Mouse (Mus musculus) spleen, adult 2 months (tissue): ENCODE data around the gene Eif2b3. TPM values are rescaled to one million over a fixed set of nuclear protein-coding genes. Genes with fewer than 3 reads are reported as not detected.
A peak's percentile ranks its signal among the peaks of the same experiment; 100 is the strongest.

Experiments used
- DNase-seq, 2 experiments: peaks; one replicate each; pipeline versions ENCODE4 v3.0.0 to v3.0.0-alpha.2; 2012 to 2021; ENCODE audit warnings: low spot score in 2 of 2, low read depth in 1 of 2
- H3K27ac ChIP-seq: fragments of 200-500 bp; 2 replicates; pipeline ENCODE4 v1.5.1; 2012; ENCODE audit warnings: low read length, inconsistent platforms; ENCODE audit not compliant: insufficient read depth
- H3K27me3 ChIP-seq: fragments of 200-500 bp; 2 replicates; pipeline ENCODE4 v1.6.1; 2012; ENCODE audit warnings: mild to moderate bottlenecking, moderate library complexity, low read length, inconsistent platforms; ENCODE audit not compliant: control insufficient read depth, insufficient read depth
- H3K36me3 ChIP-seq: fragments of 200-500 bp; 2 replicates; pipeline ENCODE4 v1.6.1; 2012; ENCODE audit warnings: mild to moderate bottlenecking, low read length, inconsistent platforms; ENCODE audit not compliant: control insufficient read depth, insufficient read depth
- H3K4me1 ChIP-seq: fragments of 200-500 bp; 2 replicates; pipeline ENCODE4 v1.6.1; 2011; ENCODE audit warnings: inconsistent platforms; ENCODE audit not compliant: control insufficient read depth, insufficient read depth, insufficient read length
- H3K4me3 ChIP-seq: fragments of 200-500 bp; 2 replicates; pipeline ENCODE4 v1.5.1; 2011; ENCODE audit warnings: mild to moderate bottlenecking, inconsistent platforms; ENCODE audit not compliant: insufficient read depth, insufficient read length; ENCODE audit errors: extremely low read depth
- CTCF ChIP-seq: fragments of 200-500 bp; IDR thresholded peaks from 2 replicates; pipeline ENCODE4 v1.5.1; 2011; ENCODE audit warnings: mild to moderate bottlenecking, inconsistent platforms; ENCODE audit not compliant: insufficient read depth, insufficient read length, insufficient replicate concordance; ENCODE audit errors: extremely low read depth
- POLR2A ChIP-seq: fragments of 200-500 bp; IDR thresholded peaks from 2 replicates; pipeline ENCODE4 v1.6.1; 2011; ENCODE audit warnings: low read depth, low read length, inconsistent platforms
- WGBS: fragments of 180-500 bp; shearing (Covaris S2); methylation state at CpG from one replicate; pipeline ENCODE4 v1.1.7; 2018; 5-methylcytosine and 5-hydroxymethylcytosine counted together
- polyA plus RNA-seq: library from polyadenylated mRNA; depleted of rRNA; stranded (reverse); fragments of >200 nt; gene quantifications from 2 replicates; pipeline ENCODE4 v1.2.3, GENCODE M21; 2012; rRNA removed

Gene Eif2b3
- polyA plus RNA-seq, 1 experiment: 3.6 TPM

DNA sequence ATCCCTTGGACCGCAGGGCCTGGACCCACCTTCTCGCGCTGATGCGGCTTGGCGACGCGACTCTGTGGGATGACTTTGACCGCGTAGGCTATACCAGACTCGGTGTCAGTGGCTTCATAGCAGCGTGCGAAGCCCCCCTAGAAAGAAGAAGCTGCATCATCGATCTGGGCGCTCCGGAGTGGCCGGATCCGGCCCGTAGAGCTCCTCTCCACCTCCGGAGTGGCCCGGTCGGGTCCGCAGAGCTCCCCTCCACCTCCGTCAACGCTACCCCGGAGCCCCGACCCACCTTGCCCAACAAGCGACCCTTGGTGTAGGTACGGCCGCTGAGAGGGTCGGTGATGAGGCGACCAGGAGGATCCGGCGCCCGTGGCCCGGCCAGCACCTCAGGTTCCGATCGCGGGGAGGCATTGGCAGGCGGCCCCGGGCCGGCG, 114.2 kb downstream of the Eif2b3 start:
- under 1% methylated on average over 42 of the region's 42 CpGs for WGBS
- Histone ChIP-seq H3K27ac (peak overlapping the region; percentile 39; the same call in 1 of the 2 replicates), H3K4me1 (peaks cover 9% of the 10 kb centered on the region; the same call in 1 of the 2 replicates), H3K27me3 (no peaks in the 10 kb centered on the region), H3K4me3 (peak overlapping the region; percentile 66), H3K36me3 (peaks cover 7% of the 10 kb centered on the region; the same call in 1 of the 2 replicates)
- TF ChIP-seq POLR2A (no peak), CTCF (no peak)
- no peak for DNase-seq

DNA sequence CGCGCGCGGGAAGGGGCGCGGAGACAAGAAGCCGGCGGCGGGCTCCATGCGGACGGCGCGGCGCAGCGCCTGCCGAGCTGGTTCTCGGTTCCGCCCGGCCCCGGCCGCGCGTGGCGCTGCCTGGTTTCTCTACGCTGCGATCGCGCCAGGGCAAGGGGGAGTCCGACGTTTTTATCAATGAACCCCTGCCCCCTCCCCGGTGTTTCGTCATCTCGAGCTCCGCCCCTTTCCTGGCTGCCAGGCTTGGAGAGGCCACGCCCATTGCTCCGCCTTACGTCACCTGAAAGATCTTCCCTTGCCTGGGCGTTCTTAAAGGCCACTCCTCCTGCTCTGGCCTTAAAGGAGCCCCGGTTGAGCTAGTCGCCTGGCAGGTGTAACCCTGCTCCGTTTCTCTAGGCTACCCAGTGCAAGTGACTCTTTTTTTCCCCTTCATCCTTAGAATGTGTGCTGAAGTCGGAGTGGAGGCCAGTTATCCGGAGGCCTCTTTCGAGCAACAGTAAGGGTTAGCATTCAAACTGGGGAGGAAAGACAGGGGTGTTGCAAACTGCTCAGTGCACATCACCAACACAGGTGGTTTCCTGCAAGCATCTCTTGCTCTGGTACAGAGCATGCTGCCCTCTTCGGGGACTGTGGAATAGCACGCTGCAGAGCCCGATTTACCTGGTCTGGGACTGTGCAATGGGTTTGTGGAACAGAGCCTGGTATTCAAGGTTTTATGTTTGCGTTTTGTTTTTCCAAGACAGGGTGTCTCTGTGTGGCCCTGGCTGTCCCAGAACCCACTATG, 114.8 kb downstream of the Eif2b3 start, which contains the start of gene Plk3:
Gene Plk3 (minus strand): TSS at position 147 of the 784 bp plus-strand sequence.
- Histone ChIP-seq H3K36me3 (peaks cover 4% of the 10 kb centered on the region; the same call in 1 of the 2 replicates), H3K27me3 (no peaks in the 10 kb centered on the region), H3K4me3 (peak within 1 kb of the TSS; percentile 66), H3K27ac (peak within 1 kb of the TSS; percentile 52), H3K4me1 (peaks cover 9% of the 10 kb centered on the region; the same call in 1 of the 2 replicates)
- WGBS: 3% methylated on average over 48 of the region's 48 CpGs
- TF ChIP-seq POLR2A (peak; percentile 79), CTCF (peak; percentile 18; the same call in 1 of the 2 replicates)
- peak; percentile 94 to 98 for DNase-seq

DNA sequence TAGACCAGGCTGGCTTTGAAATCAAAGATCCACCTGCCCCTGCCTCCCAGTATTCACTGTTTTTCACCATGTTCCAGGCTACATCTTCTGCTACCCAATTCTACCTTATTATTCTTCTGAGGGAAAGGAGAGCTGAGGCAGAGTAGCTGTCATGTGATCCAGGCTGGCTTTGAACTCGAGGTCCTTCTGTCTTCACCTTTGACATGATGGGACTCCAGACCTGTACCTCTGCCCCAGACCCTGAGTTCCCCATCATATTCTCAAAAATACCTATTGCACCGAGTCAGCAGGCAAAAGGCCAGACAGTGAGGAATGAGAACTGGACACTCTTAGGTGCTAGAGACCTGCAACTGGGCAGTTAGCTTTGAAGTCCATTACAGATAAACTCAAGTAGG, 115.4 kb downstream of the Eif2b3 start:
- Histone ChIP-seq H3K4me1 (peaks cover 9% of the 10 kb centered on the region; the same call in 1 of the 2 replicates), H3K36me3 (peaks cover 4% of the 10 kb centered on the region; the same call in 1 of the 2 replicates), H3K4me3 (no peak overlapping the region), H3K27me3 (no peaks in the 10 kb centered on the region), H3K27ac (no peak overlapping the region)
- DNase-seq: no peak
- 39% methylated on average over 2 of the region's 2 CpGs for WGBS
- TF ChIP-seq POLR2A (no peak), CTCF (no peak)

DNA sequence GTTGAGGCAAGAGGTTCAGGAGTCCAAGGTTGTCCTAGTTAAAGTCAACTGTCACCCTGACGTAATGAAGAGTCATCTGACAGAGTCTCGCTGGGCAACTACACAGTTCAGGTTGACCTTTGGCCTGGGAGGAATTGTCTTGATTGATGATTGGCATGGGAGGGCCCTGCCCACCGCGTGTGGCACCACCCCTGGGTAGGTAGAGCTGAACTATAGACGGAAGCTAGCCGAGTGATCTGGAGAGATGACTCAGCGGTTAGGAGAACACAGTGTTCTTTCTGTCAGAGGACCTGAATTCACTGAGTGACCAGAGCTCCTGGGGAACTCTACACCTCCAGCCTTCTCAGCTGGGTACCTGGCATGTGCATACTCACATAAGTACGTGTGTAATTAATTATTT, 116.8 kb downstream of the Eif2b3 start:
- DNase-seq: no peak
- TF ChIP-seq CTCF: no peak
- TF ChIP-seq POLR2A: no peak
- Histone ChIP-seq H3K27me3 (no peaks in the 10 kb centered on the region), H3K36me3 (peaks cover 3% of the 10 kb centered on the region; the same call in 1 of the 2 replicates), H3K4me1 (peaks cover 9% of the 10 kb centered on the region; the same call in 1 of the 2 replicates), H3K27ac (no peak overlapping the region), H3K4me3 (no peak overlapping the region)
- WGBS: 50% methylated on average over 8 of the region's 8 CpGs

Other genes starting within 250 kb of the Eif2b3 start
- 18.7 and 23.3 TPM in 2 replicates for gene Toe1, start 211.8 kb upstream of the Eif2b3 start, polyA plus RNA-seq
- 10.7 and 13.3 TPM in 2 replicates for gene Mutyh, start 211.7 kb upstream of the Eif2b3 start, polyA plus RNA-seq
- 0.22 and 0.27 TPM in 2 replicates for gene Hpdl, start 197.7 kb upstream of the Eif2b3 start, polyA plus RNA-seq
- 0.07 TPM in 2 replicates for gene Zswim5, start 142.0 kb upstream of the Eif2b3 start, polyA plus RNA-seq
- gene Urod, start 25.0 kb upstream of the Eif2b3 start, polyA plus RNA-seq: 72.1 and 90.6 TPM in 2 replicates
- 58.8 and 66.6 TPM in 2 replicates for gene Hectd3, start 24.1 kb upstream of the Eif2b3 start, polyA plus RNA-seq
- gene Ptch2, start 76.7 kb downstream of the Eif2b3 start, polyA plus RNA-seq: 0.45 and 0.51 TPM in 2 replicates
- gene Btbd19, start 106.3 kb downstream of the Eif2b3 start, polyA plus RNA-seq: 15.4 and 17.5 TPM in 2 replicates
- 1.6 TPM in 2 replicates for gene Tctex1d4, start 107.4 kb downstream of the Eif2b3 start, polyA plus RNA-seq
- 12.4 and 18.7 TPM in 2 replicates for gene Plk3, start 114.6 kb downstream of the Eif2b3 start, polyA plus RNA-seq
- gene Rps8, start 136.8 kb downstream of the Eif2b3 start, polyA plus RNA-seq: 578 and 703 TPM in 2 replicates
- gene Kif2c, start 163.2 kb downstream of the Eif2b3 start, polyA plus RNA-seq: 2.5 and 2.7 TPM in 2 replicates
- gene Tmem53, start 232.5 kb downstream of the Eif2b3 start, polyA plus RNA-seq: 2.4 and 3.2 TPM in 2 replicates
- gene Armh1, start 232.7 kb downstream of the Eif2b3 start, polyA plus RNA-seq: 0.05 TPM in 1 of 2 replicates, not detected in the other